Mouse (Mus musculus): ENCODE data around the gene Trrap. TPM values are rescaled to one million over a fixed set of nuclear protein-coding genes. Genes with fewer than 3 reads are reported as not detected.
A peak's percentile ranks its signal among the peaks of the same experiment; 100 is the strongest.

Gene Trrap
- polyA plus RNA-seq, 1 experiment: 109 TPM

DNA sequence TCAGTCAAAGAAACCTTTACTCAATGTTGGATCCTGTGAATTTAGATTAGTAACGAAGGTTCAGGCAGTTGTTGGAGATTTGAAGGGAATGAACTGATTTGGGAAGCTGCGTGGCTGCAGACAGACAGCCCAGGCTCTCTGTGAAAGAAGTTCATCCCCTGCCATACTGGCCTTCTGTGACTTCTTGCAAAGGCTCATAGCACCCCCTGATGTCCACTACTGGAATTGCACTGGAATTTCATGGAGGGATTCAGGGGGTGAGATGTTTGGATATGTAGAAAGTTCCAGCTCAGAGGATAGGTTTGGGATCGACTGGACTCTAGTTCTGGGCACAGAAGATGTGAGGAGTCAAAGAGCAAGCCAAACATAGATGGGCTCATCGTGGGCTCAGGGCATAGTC lies 33.6 kb upstream of the Trrap start:
- Histone ChIP-seq H3K4me3 (ENCODE audit: control insufficient read depth, low read depth, low read length) (no peak overlapping the region), H3K27me3 (ENCODE audit: control insufficient read depth, insufficient read depth, low read length) (no peaks in the 10 kb centered on the region), H3K36me3 (ENCODE audit: control insufficient read depth, insufficient read depth, low read length) (no peaks in the 10 kb centered on the region), H3K4me1 (ENCODE audit: control insufficient read depth, insufficient read depth, low read length) (peaks cover 3% of the 10 kb centered on the region), H3K27ac (ENCODE audit: control insufficient read depth, insufficient read depth, low read depth, low read length) (no peak overlapping the region)
- TF ChIP-seq CTCF (IDR thresholded peaks at IDR 0.05; ENCODE audit: control insufficient read depth, insufficient read depth, insufficient replicate concordance, low read depth, low read length): peak; percentile 16; the same call in 1 of the 2 replicates
- TF ChIP-seq POLR2A (IDR thresholded peaks at IDR 0.05; ENCODE audit: control insufficient read depth, low read depth, low read length): no peak

DNA sequence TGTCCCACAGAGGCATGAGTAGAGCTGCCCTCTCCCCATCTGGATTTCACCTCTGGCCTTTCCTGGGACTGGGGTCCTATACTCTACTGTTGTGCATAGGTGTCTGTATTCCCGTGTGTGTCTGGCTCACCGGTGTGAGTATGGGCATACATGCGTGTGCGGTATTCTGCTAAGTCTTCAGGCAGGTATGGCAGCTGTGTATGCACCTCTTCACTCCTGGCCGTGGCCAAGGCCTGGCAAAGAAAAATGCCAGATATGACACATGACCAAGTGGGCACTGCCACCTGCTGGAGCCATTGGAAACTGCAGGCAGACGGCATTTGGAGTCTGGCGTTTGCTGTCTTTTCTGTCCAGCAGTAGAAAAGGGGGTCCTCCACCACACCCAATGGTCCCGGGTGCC lies 32.6 kb upstream of the Trrap start:
- TF ChIP-seq CTCF (IDR thresholded peaks at IDR 0.05; ENCODE audit: control insufficient read depth, insufficient read depth, insufficient replicate concordance, low read depth, low read length): peak; percentile 89
- TF ChIP-seq POLR2A (IDR thresholded peaks at IDR 0.05; ENCODE audit: control insufficient read depth, low read depth, low read length): no peak
- Histone ChIP-seq H3K4me3 (ENCODE audit: control insufficient read depth, low read depth, low read length) (no peak overlapping the region), H3K36me3 (ENCODE audit: control insufficient read depth, insufficient read depth, low read length) (no peaks in the 10 kb centered on the region), H3K27ac (ENCODE audit: control insufficient read depth, insufficient read depth, low read depth, low read length) (no peak overlapping the region), H3K4me1 (ENCODE audit: control insufficient read depth, insufficient read depth, low read length) (no peaks in the 10 kb centered on the region), H3K27me3 (ENCODE audit: control insufficient read depth, insufficient read depth, low read length) (no peaks in the 10 kb centered on the region)

DNA sequence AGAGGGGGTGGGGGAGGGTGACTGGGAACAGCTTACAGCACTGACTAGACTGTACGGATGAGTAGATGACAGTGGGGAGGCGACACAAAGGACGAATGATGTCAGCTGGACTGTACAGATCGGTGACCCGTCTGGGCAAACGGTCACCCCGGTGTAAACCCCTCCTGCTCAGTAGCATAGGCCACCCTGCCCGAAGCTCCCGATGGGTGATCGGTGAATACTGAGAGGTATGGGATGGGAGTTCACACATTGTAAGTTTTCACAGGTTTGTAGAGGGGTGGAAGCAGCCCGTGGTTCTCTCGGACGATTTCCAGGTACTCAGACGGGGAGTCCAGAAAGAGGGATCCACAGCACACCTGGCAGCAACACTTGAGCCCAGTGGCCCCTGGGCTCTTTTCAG lies 30.4 kb upstream of the Trrap start:
- TF ChIP-seq CTCF (IDR thresholded peaks at IDR 0.05; ENCODE audit: control insufficient read depth, insufficient read depth, insufficient replicate concordance, low read depth, low read length) (no peak), POLR2A (IDR thresholded peaks at IDR 0.05; ENCODE audit: control insufficient read depth, low read depth, low read length) (no peak)
- H3K4me1 ChIP-seq (ENCODE audit: control insufficient read depth, insufficient read depth, low read length): no peaks in the 10 kb centered on the region
- no peaks in the 10 kb centered on the region for H3K36me3 ChIP-seq (ENCODE audit: control insufficient read depth, insufficient read depth, low read length)
- no peak overlapping the region for H3K4me3 ChIP-seq (ENCODE audit: control insufficient read depth, low read depth, low read length)
- H3K27ac ChIP-seq (ENCODE audit: control insufficient read depth, insufficient read depth, low read depth, low read length): no peak overlapping the region
- H3K27me3 ChIP-seq (ENCODE audit: control insufficient read depth, insufficient read depth, low read length): no peaks in the 10 kb centered on the region

DNA sequence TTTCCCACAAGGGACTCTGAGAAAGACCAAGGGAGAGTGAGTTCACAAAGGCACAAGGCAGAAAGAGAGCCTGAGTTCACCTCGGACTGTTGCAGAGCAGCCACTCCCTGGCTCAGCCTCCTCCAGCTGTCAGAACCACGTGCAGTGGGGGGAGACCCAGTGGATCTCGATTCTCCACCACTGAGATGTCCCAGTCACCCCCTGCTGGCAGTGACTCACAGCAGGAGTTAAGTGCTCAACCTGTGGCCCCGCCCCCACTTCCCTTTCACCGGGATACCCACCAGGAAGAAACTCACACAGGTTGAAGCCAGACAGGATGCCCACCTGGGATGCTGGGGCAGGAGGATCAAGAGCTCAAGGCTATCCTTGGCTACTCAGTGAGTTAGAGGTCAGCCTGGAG lies 15.1 kb upstream of the Trrap start:
- peaks cover 5% of the 10 kb centered on the region for H3K4me1 ChIP-seq (ENCODE audit: control insufficient read depth, insufficient read depth, low read length)
- no peaks in the 10 kb centered on the region for H3K27me3 ChIP-seq (ENCODE audit: control insufficient read depth, insufficient read depth, low read length)
- no peak for TF ChIP-seq POLR2A (IDR thresholded peaks at IDR 0.05; ENCODE audit: control insufficient read depth, low read depth, low read length)
- no peak for TF ChIP-seq CTCF (IDR thresholded peaks at IDR 0.05; ENCODE audit: control insufficient read depth, insufficient read depth, insufficient replicate concordance, low read depth, low read length)
- no peak overlapping the region for H3K27ac ChIP-seq (ENCODE audit: control insufficient read depth, insufficient read depth, low read depth, low read length)
- H3K4me3 ChIP-seq (ENCODE audit: control insufficient read depth, low read depth, low read length): no peak overlapping the region
- H3K36me3 ChIP-seq (ENCODE audit: control insufficient read depth, insufficient read depth, low read length): no peaks in the 10 kb centered on the region

DNA sequence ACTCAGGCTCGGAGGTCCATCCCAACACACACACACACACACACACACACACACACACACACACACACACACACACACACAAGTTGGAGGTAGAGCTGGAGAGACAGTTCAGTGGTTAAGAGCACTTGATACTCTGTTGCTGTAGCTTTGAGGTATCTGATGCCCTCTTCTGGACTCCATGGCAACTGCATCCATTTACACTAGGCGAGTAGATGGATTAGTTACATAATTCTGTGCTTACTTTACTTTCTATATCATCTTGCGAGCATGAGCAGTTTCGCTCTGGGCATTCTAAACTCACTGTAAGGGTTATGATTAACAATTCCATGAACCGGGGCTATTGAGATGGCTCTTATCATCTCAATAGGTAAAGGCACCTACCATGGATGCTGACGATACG lies 14.5 kb upstream of the Trrap start:
- Histone ChIP-seq H3K36me3 (ENCODE audit: control insufficient read depth, insufficient read depth, low read length) (no peaks in the 10 kb centered on the region), H3K27me3 (ENCODE audit: control insufficient read depth, insufficient read depth, low read length) (no peaks in the 10 kb centered on the region), H3K4me3 (ENCODE audit: control insufficient read depth, low read depth, low read length) (no peak overlapping the region), H3K27ac (ENCODE audit: control insufficient read depth, insufficient read depth, low read depth, low read length) (no peak overlapping the region), H3K4me1 (ENCODE audit: control insufficient read depth, insufficient read depth, low read length) (peaks cover 5% of the 10 kb centered on the region)
- TF ChIP-seq POLR2A (IDR thresholded peaks at IDR 0.05; ENCODE audit: control insufficient read depth, low read depth, low read length) (no peak), CTCF (IDR thresholded peaks at IDR 0.05; ENCODE audit: control insufficient read depth, insufficient read depth, insufficient replicate concordance, low read depth, low read length) (peak; percentile 11; the same call in 1 of the 2 replicates)

DNA sequence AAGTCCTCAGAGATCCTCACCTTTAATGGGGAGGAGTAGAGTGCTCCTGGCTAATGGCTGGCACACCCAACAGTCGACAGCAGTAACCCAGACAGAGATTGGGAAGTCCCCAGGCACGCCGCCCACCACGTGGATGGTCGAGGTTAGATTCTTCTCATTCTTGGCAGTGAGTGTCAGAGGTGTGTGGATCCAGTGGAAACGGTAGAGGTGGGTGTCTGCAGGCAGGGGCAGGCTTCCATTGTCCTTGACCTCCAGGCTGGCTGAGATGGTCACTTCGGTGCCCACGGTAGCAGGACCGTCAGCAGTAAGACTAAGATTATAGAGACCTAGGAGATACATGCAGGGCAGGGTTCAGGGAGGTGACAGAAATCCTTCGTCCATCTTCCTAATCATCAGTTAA lies 12.3 kb upstream of the Trrap start:
- no peaks in the 10 kb centered on the region for H3K27me3 ChIP-seq (ENCODE audit: control insufficient read depth, insufficient read depth, low read length)
- H3K4me1 ChIP-seq (ENCODE audit: control insufficient read depth, insufficient read depth, low read length): peaks cover 7% of the 10 kb centered on the region
- H3K36me3 ChIP-seq (ENCODE audit: control insufficient read depth, insufficient read depth, low read length): no peaks in the 10 kb centered on the region
- TF ChIP-seq CTCF (IDR thresholded peaks at IDR 0.05; ENCODE audit: control insufficient read depth, insufficient read depth, insufficient replicate concordance, low read depth, low read length): no peak
- no peak for TF ChIP-seq POLR2A (IDR thresholded peaks at IDR 0.05; ENCODE audit: control insufficient read depth, low read depth, low read length)
- H3K27ac ChIP-seq (ENCODE audit: control insufficient read depth, insufficient read depth, low read depth, low read length): no peak overlapping the region
- no peak overlapping the region for H3K4me3 ChIP-seq (ENCODE audit: control insufficient read depth, low read depth, low read length)

DNA sequence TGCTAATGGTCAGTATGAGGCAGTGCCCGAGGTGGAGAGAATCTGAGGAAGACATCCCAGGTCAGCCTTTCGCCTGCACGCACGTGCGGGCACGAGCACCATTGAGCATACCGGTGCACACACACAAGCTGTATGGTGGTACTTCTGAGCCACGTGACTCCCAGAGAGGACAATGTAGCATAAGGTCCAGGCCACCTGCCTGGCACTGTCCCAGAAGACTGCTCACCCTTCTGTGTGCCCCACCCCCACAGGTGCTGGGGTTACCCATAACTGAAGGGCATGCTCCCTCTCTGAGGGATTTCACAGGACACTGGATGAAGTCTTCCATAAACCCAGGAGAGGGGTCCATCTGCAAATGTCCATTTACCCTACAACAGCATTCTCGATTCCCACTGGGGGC lies 10.1 kb upstream of the Trrap start:
- TF ChIP-seq POLR2A (IDR thresholded peaks at IDR 0.05; ENCODE audit: control insufficient read depth, low read depth, low read length): no peak
- no peak for TF ChIP-seq CTCF (IDR thresholded peaks at IDR 0.05; ENCODE audit: control insufficient read depth, insufficient read depth, insufficient replicate concordance, low read depth, low read length)
- Histone ChIP-seq H3K27ac (ENCODE audit: control insufficient read depth, insufficient read depth, low read depth, low read length) (no peak overlapping the region), H3K4me1 (ENCODE audit: control insufficient read depth, insufficient read depth, low read length) (peaks cover 8% of the 10 kb centered on the region), H3K27me3 (ENCODE audit: control insufficient read depth, insufficient read depth, low read length) (no peaks in the 10 kb centered on the region), H3K4me3 (ENCODE audit: control insufficient read depth, low read depth, low read length) (no peak overlapping the region), H3K36me3 (ENCODE audit: control insufficient read depth, insufficient read depth, low read length) (no peaks in the 10 kb centered on the region)

DNA sequence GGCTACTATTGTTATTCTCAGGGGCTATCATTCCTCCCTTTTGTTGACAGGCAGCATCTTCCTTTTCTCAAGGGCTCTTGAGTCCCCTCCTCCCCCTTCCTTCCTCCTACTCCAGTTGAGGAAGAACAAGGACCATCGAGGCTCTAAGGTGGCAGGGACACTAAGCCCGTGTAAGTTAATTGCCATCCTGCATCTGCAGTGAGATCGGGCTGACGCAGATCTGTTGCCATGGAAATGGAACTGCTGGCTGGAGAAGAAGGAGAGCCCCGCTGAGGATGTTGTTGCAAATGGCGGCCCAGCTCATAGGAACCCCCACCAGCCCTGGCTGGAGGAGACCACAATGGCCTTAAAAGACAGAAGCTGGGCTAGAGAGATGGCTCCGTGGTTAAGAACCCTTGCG lies 9.1 kb upstream of the Trrap start:
- no peak overlapping the region for H3K4me3 ChIP-seq (ENCODE audit: control insufficient read depth, low read depth, low read length)

More for the DNA sequence above, 9.1 kb upstream of the Trrap start:
- no peaks in the 10 kb centered on the region for H3K36me3 ChIP-seq (ENCODE audit: control insufficient read depth, insufficient read depth, low read length)
- TF ChIP-seq CTCF (IDR thresholded peaks at IDR 0.05; ENCODE audit: control insufficient read depth, insufficient read depth, insufficient replicate concordance, low read depth, low read length) (no peak), POLR2A (IDR thresholded peaks at IDR 0.05; ENCODE audit: control insufficient read depth, low read depth, low read length) (no peak)
- peaks cover 6% of the 10 kb centered on the region; the same call in 1 of the 2 replicates for H3K4me1 ChIP-seq (ENCODE audit: control insufficient read depth, insufficient read depth, low read length)
- H3K27me3 ChIP-seq (ENCODE audit: control insufficient read depth, insufficient read depth, low read length): no peaks in the 10 kb centered on the region
- H3K27ac ChIP-seq (ENCODE audit: control insufficient read depth, insufficient read depth, low read depth, low read length): no peak overlapping the region

All from testis, adult 2 months (tissue).